Mouse (Mus musculus): Measurements from ENCODE around the gene Slc4a8.

- no peak for TF ChIP-seq CTCF (IDR thresholded peaks at IDR 0.05; ENCODE audit: low read depth)
- TF ChIP-seq EP300 (optimal IDR thresholded peaks at IDR 0.05), result no peak
These were observed 82.8 kb downstream of the Slc4a8 start for GRCm38 (mm10) chr15:100844336-100844735.
